Mouse (Mus musculus): ENCODE measurements around the gene Hlx. TPM values are rescaled to one million over a fixed set of nuclear protein-coding genes. Genes with fewer than 3 reads are reported as not detected.
A peak's percentile ranks its signal among the peaks of the same experiment; 100 is the strongest.

Gene Hlx
- polyA plus RNA-seq, 1 experiment from 2014 or later: 5.4 TPM

DNA sequence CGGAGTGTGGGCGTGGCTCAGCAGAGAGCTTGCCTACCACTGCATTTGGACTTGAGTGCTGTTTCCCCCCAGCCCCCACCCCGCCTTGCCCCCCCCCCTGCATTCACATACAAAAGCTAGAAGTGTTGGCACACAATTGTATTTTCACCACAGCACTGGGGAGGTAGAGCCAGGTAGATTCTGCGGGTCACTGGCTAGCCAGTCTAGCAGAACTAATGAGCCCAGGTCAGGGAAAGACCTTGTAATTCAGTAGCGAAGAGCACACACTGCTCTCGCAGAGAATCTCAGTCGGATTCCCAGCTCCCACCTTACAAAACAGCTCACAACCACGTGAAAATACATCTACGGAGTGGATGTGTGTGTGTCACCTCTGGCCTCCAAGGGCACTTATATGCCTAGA, 42.9 kb upstream of the Hlx start:
- no peak overlapping the region for H3K27ac ChIP-seq (replicated peaks)
- H3K9ac ChIP-seq (ENCODE audit: low read length): no peak overlapping the region
- no peak overlapping the region for H3K4me3 ChIP-seq (ENCODE audit: low read depth, low read length)
- no peak overlapping the region for H3K4me2 ChIP-seq (replicated peaks; ENCODE audit: low read depth)
- no peaks in the 10 kb centered on the region for H3K4me1 ChIP-seq (replicated peaks; ENCODE audit: control insufficient read depth, insufficient read depth)
- WGBS: 62% methylated on average over 9 of the region's 9 CpGs
- H3K27me3 ChIP-seq (ENCODE audit: control insufficient read depth, insufficient read depth, low read length): no peaks in the 10 kb centered on the region
- no peaks in the 10 kb centered on the region for H3K36me3 ChIP-seq (ENCODE audit: control insufficient read depth, insufficient read depth, low read length)
- no peaks in the 10 kb centered on the region for H3K9me3 ChIP-seq (ENCODE audit: control insufficient read depth, low read length)
- ATAC-seq (ENCODE audit: low FRiP score, low TSS enrichment) (no peak), DNase-seq (ENCODE audit: low spot score) (no peak)
- no peak for TF ChIP-seq EP300 (optimal IDR thresholded peaks at IDR 0.05)
- TF ChIP-seq CTCF (IDR thresholded peaks at IDR 0.05; ENCODE audit: low read depth): no peak

DNA sequence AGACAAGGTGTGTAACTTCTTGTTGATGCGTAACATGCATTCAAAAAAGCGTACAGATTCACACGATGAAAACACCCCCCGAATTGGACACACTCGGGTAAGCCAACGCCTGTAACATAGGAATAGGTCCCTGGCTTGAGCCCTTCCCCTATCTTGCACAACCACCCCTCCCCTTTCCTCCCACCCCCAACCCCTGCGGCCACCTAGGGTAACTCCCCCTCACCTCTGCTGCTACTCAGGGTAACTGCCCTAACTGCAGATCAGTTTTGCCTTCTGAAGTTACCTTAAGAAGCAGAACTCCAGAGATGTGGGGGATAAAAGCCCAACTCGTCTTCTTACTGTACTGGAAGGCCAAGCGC, 39.5 kb upstream of the Hlx start:
- Histone ChIP-seq H3K4me1 (replicated peaks; ENCODE audit: control insufficient read depth, insufficient read depth) (no peaks in the 10 kb centered on the region), H3K4me3 (ENCODE audit: low read depth, low read length) (no peak overlapping the region), H3K36me3 (ENCODE audit: control insufficient read depth, insufficient read depth, low read length) (no peaks in the 10 kb centered on the region), H3K27ac (replicated peaks) (no peak overlapping the region), H3K27me3 (ENCODE audit: control insufficient read depth, insufficient read depth, low read length) (no peaks in the 10 kb centered on the region), H3K9ac (ENCODE audit: low read length) (no peak overlapping the region), H3K4me2 (replicated peaks; ENCODE audit: low read depth) (no peak overlapping the region), H3K9me3 (ENCODE audit: control insufficient read depth, low read length) (no peaks in the 10 kb centered on the region)
- ATAC-seq (ENCODE audit: low FRiP score, low TSS enrichment) (0 out of 2 replicates have a peak, but pooled peaks have one; percentile 26), DNase-seq (ENCODE audit: low spot score) (no peak)
- no peak for TF ChIP-seq CTCF (IDR thresholded peaks at IDR 0.05; ENCODE audit: low read depth)
- TF ChIP-seq EP300 (optimal IDR thresholded peaks at IDR 0.05): no peak
- WGBS: 16% methylated on average over 9 of the region's 9 CpGs

DNA sequence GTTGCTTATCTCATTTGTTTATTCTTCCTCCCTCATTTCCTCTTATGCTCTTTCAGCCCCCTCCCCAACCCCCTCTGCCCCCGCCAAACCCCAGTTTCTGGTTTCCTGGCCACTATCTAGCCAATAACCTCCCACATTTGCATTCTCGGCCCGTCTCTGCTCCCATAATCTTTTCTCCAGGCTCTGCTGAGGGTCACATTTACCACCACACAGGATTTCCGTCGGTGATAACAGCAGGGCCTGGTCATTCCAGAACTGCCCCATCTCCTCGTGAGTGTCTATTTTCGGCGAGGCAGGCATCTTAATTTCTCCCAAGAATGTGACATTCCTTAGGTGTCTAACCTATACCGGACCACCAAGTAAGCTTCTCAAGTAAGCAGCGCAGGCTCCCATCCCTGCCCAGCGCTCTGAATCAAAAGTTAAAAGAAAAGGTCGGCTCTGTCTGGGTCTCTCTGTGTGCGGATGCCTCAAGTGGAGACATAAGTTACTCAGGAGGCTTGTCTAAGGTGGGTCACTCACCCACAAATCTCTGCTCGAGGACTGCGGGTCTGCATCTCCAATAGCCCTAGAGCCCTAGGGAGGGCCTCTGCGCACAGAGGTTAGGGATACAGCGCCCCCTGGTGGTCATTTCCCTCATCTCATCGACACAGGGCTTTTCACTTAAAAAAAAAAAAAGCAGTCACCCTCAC, 38.9 kb upstream of the Hlx start:
- peak; percentile 54; the same call in 1 of the 2 replicates for ATAC-seq (ENCODE audit: low FRiP score, low TSS enrichment)

DNA sequence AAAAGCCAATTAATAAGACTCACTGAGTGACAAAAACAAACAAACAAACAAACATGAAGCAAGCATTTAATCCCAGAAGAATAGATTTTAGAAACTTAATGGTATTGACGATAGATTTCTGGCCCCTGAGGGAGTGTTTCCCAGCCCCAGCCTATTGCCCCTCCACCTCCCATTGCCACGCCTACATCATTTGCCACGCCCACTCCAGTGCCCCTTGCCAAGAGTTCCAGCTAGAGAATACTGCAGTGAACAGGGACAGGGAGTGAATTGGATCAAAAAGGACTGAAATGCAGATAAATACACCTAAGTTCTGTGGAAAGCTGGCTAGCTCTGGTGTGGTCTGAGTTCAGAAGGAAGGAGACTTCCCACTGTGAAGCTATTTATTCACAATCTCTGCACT, 31.4 kb upstream of the Hlx start:
- no peak overlapping the region for H3K4me3 ChIP-seq (ENCODE audit: low read depth, low read length)
- H3K27me3 ChIP-seq (ENCODE audit: control insufficient read depth, insufficient read depth, low read length): no peaks in the 10 kb centered on the region
- DNase-seq (ENCODE audit: low spot score): no peak
- no peaks in the 10 kb centered on the region for H3K9me3 ChIP-seq (ENCODE audit: control insufficient read depth, low read length)
- no peak overlapping the region for H3K9ac ChIP-seq (ENCODE audit: low read length)
- 48% methylated on average over 3 of the region's 3 CpGs for WGBS
- no peak for ATAC-seq (ENCODE audit: low FRiP score, low TSS enrichment)
- H3K4me2 ChIP-seq (replicated peaks; ENCODE audit: low read depth): no peak overlapping the region
- no peak overlapping the region for H3K27ac ChIP-seq (replicated peaks)
- H3K36me3 ChIP-seq (ENCODE audit: control insufficient read depth, insufficient read depth, low read length): no peaks in the 10 kb centered on the region
- no peaks in the 10 kb centered on the region for H3K4me1 ChIP-seq (replicated peaks; ENCODE audit: control insufficient read depth, insufficient read depth)
- no peak for TF ChIP-seq EP300 (optimal IDR thresholded peaks at IDR 0.05)
- TF ChIP-seq CTCF (IDR thresholded peaks at IDR 0.05; ENCODE audit: low read depth): no peak

More for the DNA sequence above, 38.9 kb upstream of the Hlx start:
- H3K27me3 ChIP-seq (ENCODE audit: control insufficient read depth, insufficient read depth, low read length): no peaks in the 10 kb centered on the region
- TF ChIP-seq CTCF (IDR thresholded peaks at IDR 0.05; ENCODE audit: low read depth) (peak; percentile 86), EP300 (optimal IDR thresholded peaks at IDR 0.05) (no peak)
- H3K9me3 ChIP-seq (ENCODE audit: control insufficient read depth, low read length): no peaks in the 10 kb centered on the region
- H3K9ac ChIP-seq (ENCODE audit: low read length): no peak overlapping the region
- H3K36me3 ChIP-seq (ENCODE audit: control insufficient read depth, insufficient read depth, low read length): no peaks in the 10 kb centered on the region
- no peak overlapping the region for H3K4me3 ChIP-seq (ENCODE audit: low read depth, low read length)
- no peak overlapping the region for H3K27ac ChIP-seq (replicated peaks)
- DNase-seq (ENCODE audit: low spot score): peak; percentile 76
- H3K4me2 ChIP-seq (replicated peaks; ENCODE audit: low read depth): no peak overlapping the region
- no peaks in the 10 kb centered on the region for H3K4me1 ChIP-seq (replicated peaks; ENCODE audit: control insufficient read depth, insufficient read depth)
- 22% methylated on average over 18 of the region's 18 CpGs for WGBS

DNA sequence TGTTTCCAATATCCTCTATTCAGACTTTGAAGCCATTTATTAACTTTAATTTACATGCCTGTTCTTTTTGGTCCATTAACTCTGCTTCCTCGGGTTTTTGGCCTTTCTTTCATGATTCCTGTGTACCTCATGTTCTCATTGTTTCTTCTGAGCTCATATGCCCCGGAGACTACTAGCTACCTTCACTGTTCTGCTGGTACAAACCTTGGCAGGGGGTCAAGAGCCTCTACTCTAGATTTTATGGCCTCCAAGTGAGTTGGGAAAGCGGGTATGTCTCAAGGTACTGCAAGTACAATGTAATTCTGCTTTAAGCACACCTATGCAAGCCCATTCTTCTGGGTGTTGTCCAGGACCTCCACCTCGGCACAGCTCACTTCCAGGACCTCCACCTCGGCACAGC, 30.5 kb upstream of the Hlx start:
- ATAC-seq (ENCODE audit: low FRiP score, low TSS enrichment): no peak
- Histone ChIP-seq H3K4me2 (replicated peaks; ENCODE audit: low read depth) (no peak overlapping the region), H3K4me3 (ENCODE audit: low read depth, low read length) (no peak overlapping the region), H3K9ac (ENCODE audit: low read length) (no peak overlapping the region), H3K27ac (replicated peaks) (no peak overlapping the region), H3K36me3 (ENCODE audit: control insufficient read depth, insufficient read depth, low read length) (no peaks in the 10 kb centered on the region), H3K9me3 (ENCODE audit: control insufficient read depth, low read length) (no peaks in the 10 kb centered on the region), H3K4me1 (replicated peaks; ENCODE audit: control insufficient read depth, insufficient read depth) (no peaks in the 10 kb centered on the region), H3K27me3 (ENCODE audit: control insufficient read depth, insufficient read depth, low read length) (no peaks in the 10 kb centered on the region)
- DNase-seq (ENCODE audit: low spot score): no peak
- TF ChIP-seq CTCF (IDR thresholded peaks at IDR 0.05; ENCODE audit: low read depth) (no peak), EP300 (optimal IDR thresholded peaks at IDR 0.05) (no peak)
- 72% methylated on average over 5 of the region's 5 CpGs for WGBS

DNA sequence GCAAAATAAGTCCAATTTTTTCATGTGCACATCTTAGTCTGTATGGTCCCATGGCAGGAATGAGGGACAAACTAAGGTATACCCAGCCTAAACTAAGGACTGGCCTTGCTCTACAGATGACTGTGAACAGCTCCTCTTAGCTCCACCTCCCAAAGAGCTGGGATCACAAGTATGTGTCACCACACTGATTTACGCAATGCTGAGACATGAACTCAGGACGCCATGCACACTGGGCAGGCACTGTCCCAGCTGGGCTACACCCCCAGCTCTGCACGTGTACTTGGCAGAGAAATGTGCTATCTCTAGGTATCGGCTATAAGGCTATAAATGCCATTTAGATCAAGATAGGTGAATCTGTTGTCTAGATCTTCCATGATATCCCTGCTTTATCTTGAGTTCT, 29.6 kb upstream of the Hlx start:
- Histone ChIP-seq H3K9me3 (ENCODE audit: control insufficient read depth, low read length) (no peaks in the 10 kb centered on the region), H3K4me2 (replicated peaks; ENCODE audit: low read depth) (no peak overlapping the region), H3K4me1 (replicated peaks; ENCODE audit: control insufficient read depth, insufficient read depth) (no peaks in the 10 kb centered on the region), H3K27ac (replicated peaks) (no peak overlapping the region), H3K27me3 (ENCODE audit: control insufficient read depth, insufficient read depth, low read length) (no peaks in the 10 kb centered on the region), H3K9ac (ENCODE audit: low read length) (no peak overlapping the region), H3K36me3 (ENCODE audit: control insufficient read depth, insufficient read depth, low read length) (no peaks in the 10 kb centered on the region), H3K4me3 (ENCODE audit: low read depth, low read length) (no peak overlapping the region)
- ATAC-seq (ENCODE audit: low FRiP score, low TSS enrichment) (no peak), DNase-seq (ENCODE audit: low spot score) (no peak)
- 69% methylated on average over 4 of the region's 4 CpGs for WGBS
- no peak for TF ChIP-seq EP300 (optimal IDR thresholded peaks at IDR 0.05)
- no peak for TF ChIP-seq CTCF (IDR thresholded peaks at IDR 0.05; ENCODE audit: low read depth)
